In the genomic region with DNA sequence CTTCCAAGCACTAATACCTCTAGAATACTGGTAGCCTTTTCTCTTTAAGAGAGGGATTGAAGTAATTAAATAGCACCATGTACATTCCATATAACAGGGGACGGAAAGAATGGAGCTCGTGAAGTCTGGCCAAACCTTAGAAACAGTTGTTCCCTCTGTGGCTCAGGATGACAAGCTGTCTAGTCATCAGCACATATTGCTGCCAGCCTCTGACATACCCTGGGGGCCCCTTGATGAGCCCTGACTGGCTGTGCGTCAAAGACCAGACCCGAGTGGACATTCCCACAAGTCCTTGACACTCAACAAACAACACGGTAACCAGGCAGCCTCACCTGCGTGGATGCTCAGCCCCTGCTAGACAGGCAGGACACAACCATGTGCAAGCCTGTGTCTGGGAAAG, we compare ENCODE assay signal across 20 mouse cellular contexts. TPM values are rescaled to one million over a fixed set of nuclear protein-coding genes. Genes with fewer than 3 reads are reported as not detected.
A peak's percentile ranks its signal among the peaks of the same experiment; 100 is the strongest.
DNase-seq lines count a peak whose midpoint lies in the region; ATAC-seq and TF ChIP-seq lines count a peak whose summit lies in the region.
"Had no signal": no experiment of that assay in that cellular context is flagged by ENCODE, and none has a peak within 500 bp of the region (broad histone marks: within the 10 kb centered on the region; RNA-seq: fewer than 3 reads in every experiment).

No protein-coding gene starts in this region.

- H3K4me3 ChIP-seq in forebrain, embryonic 10.5 days = no peak overlapping the region
- H3K4me3 ChIP-seq in forebrain, embryonic 14.5 days (ENCODE audit: low read depth, low read length) = no peak overlapping the region
- H3K4me3 ChIP-seq in limb, embryonic 12.5 days (replicated peaks) = no peak overlapping the region
- H3K4me3 ChIP-seq in limb, embryonic 10.5 days = no peak overlapping the region
- no peak overlapping the region for H3K4me3 ChIP-seq in embryonic facial prominence, embryonic 14.5 days (ENCODE audit: low read depth, low read length)
- no peak overlapping the region for H3K4me3 ChIP-seq in stomach, postnatal 0 days (ENCODE audit: low read depth, low read length)
- H3K4me3 ChIP-seq: erythroblast, embryonic 14.5 days; heart, embryonic 13.5 days; lung, embryonic 15.5 days had no signal

- DNase-seq in forebrain, embryonic 10.5 days (ENCODE audit: extremely low spot score, low spot score) = no peak
- no peak for DNase-seq in forebrain, embryonic 14.5 days (ENCODE audit: low spot score)
- DNase-seq in limb, embryonic 10.5 days (ENCODE audit: low spot score) = no peak
- DNase-seq in embryonic facial prominence, embryonic 14.5 days (ENCODE audit: low spot score) = peak; percentile 46
- no peak for DNase-seq in embryo, embryonic 10.5 days (ENCODE audit: low spot score)
- DNase-seq in cerebellum, postnatal 36 days = no peak
- DNase-seq in stomach, postnatal 0 days (ENCODE audit: low spot score) = no peak
- DNase-seq: adrenal gland, adult 2 months; cerebellum, adult 9-10 months; heart, postnatal 36 days; kidney, adult 18-20 months; kidney, postnatal 10 days; left cerebral cortex, postnatal 4 days; retina, postnatal 1 day had no signal

- no peak for TF ChIP-seq CTCF in stomach, postnatal 0 days (IDR thresholded peaks at IDR 0.05; ENCODE audit: low read depth)

- no peak for TF ChIP-seq EP300 in stomach, postnatal 0 days (optimal IDR thresholded peaks at IDR 0.05)

- H3K27me3 ChIP-seq in forebrain, embryonic 10.5 days (ENCODE audit: poor library complexity, severe bottlenecking) = no peaks in the 10 kb centered on the region
- H3K27me3 ChIP-seq in forebrain, embryonic 14.5 days (replicated peaks; ENCODE audit: control insufficient read depth, insufficient read depth, low read length) = no peaks in the 10 kb centered on the region
- no peaks in the 10 kb centered on the region for H3K27me3 ChIP-seq in limb, embryonic 12.5 days
- H3K27me3 ChIP-seq in limb, embryonic 10.5 days (ENCODE audit: low read depth, poor library complexity, severe bottlenecking) = no peaks in the 10 kb centered on the region
- H3K27me3 ChIP-seq in embryonic facial prominence, embryonic 14.5 days (replicated peaks; ENCODE audit: control insufficient read depth, insufficient read depth, low read length) = no peaks in the 10 kb centered on the region
- H3K27me3 ChIP-seq in stomach, postnatal 0 days (ENCODE audit: control insufficient read depth, insufficient read depth, low read length) = no peaks in the 10 kb centered on the region
- H3K27me3 ChIP-seq: heart, embryonic 13.5 days; lung, embryonic 15.5 days had no signal

- WGBS in forebrain, embryonic 10.5 days = 79% methylated on average over 6 of the region's 6 CpGs
- 47% methylated on average over 6 of the region's 6 CpGs for WGBS in forebrain, embryonic 14.5 days
- WGBS in limb, embryonic 12.5 days = 73% methylated on average over 6 of the region's 6 CpGs
- 86% methylated on average over 6 of the region's 6 CpGs for WGBS in limb, embryonic 10.5 days
- WGBS in embryonic facial prominence, embryonic 14.5 days = 39% methylated on average over 6 of the region's 6 CpGs
- whole genome bisulfite sequencing in stomach, postnatal 0 days = 73% methylated on average over 6 of the region's 6 CpGs

- ATAC-seq in forebrain, embryonic 14.5 days = no peak
- no peak for ATAC-seq in limb, embryonic 12.5 days (ENCODE audit: insufficient number of reproducible peaks, insufficient read depth, low FRiP score, low TSS enrichment, low read depth)
- no peak for ATAC-seq in embryonic facial prominence, embryonic 14.5 days (ENCODE audit: low read depth)
- no peak for ATAC-seq in stomach, postnatal 0 days (ENCODE audit: low FRiP score, low TSS enrichment)
- ATAC-seq: midbrain, embryonic 16.5 days had no signal

- H3K9me3 ChIP-seq in forebrain, embryonic 10.5 days = no peaks in the 10 kb centered on the region
- no peaks in the 10 kb centered on the region for H3K9me3 ChIP-seq in forebrain, embryonic 14.5 days (replicated peaks; ENCODE audit: control insufficient read depth, low read length)
- no peaks in the 10 kb centered on the region for H3K9me3 ChIP-seq in limb, embryonic 12.5 days
- H3K9me3 ChIP-seq in limb, embryonic 10.5 days (replicated peaks) = no peaks in the 10 kb centered on the region
- H3K9me3 ChIP-seq in embryonic facial prominence, embryonic 14.5 days (ENCODE audit: control insufficient read depth, low read length) = no peaks in the 10 kb centered on the region
- no peaks in the 10 kb centered on the region for H3K9me3 ChIP-seq in stomach, postnatal 0 days (ENCODE audit: control insufficient read depth, low read length)
- H3K9me3 ChIP-seq: heart, embryonic 13.5 days; lung, embryonic 15.5 days had no signal

- peaks cover 68% of the 10 kb centered on the region for H3K36me3 ChIP-seq in forebrain, embryonic 10.5 days (replicated peaks)
- H3K36me3 ChIP-seq in forebrain, embryonic 14.5 days (ENCODE audit: control insufficient read depth, insufficient read depth, low read length) = peaks cover 38% of the 10 kb centered on the region
- peaks cover 80% of the 10 kb centered on the region for H3K36me3 ChIP-seq in limb, embryonic 12.5 days
- H3K36me3 ChIP-seq in limb, embryonic 10.5 days = peaks cover 69% of the 10 kb centered on the region
- H3K36me3 ChIP-seq in embryonic facial prominence, embryonic 14.5 days (ENCODE audit: control insufficient read depth, insufficient read depth, low read length) = peaks cover 37% of the 10 kb centered on the region
- H3K36me3 ChIP-seq in stomach, postnatal 0 days (ENCODE audit: control insufficient read depth, insufficient read depth, low read length) = no peaks in the 10 kb centered on the region

- peaks cover 18% of the 10 kb centered on the region for H3K4me1 ChIP-seq in forebrain, embryonic 10.5 days
- no peaks in the 10 kb centered on the region for H3K4me1 ChIP-seq in forebrain, embryonic 14.5 days (ENCODE audit: control insufficient read depth, insufficient read depth, low read length)
- peaks cover 17% of the 10 kb centered on the region for H3K4me1 ChIP-seq in limb, embryonic 12.5 days (replicated peaks)
- H3K4me1 ChIP-seq in limb, embryonic 10.5 days = peaks cover 6% of the 10 kb centered on the region
- H3K4me1 ChIP-seq in embryonic facial prominence, embryonic 14.5 days (ENCODE audit: control insufficient read depth, insufficient read depth, low read length) = peaks cover 40% of the 10 kb centered on the region
- H3K4me1 ChIP-seq in stomach, postnatal 0 days (replicated peaks; ENCODE audit: control insufficient read depth, insufficient read depth) = 0 out of 2 replicates have a peak, but pooled peaks cover 3% of the 10 kb centered on the region
- H3K4me1 ChIP-seq: lung, embryonic 15.5 days had no signal

- H3K4me2 ChIP-seq in forebrain, embryonic 14.5 days (ENCODE audit: low read length) = no peak overlapping the region
- H3K4me2 ChIP-seq in limb, embryonic 12.5 days = no peak overlapping the region
- no peak overlapping the region for H3K4me2 ChIP-seq in embryonic facial prominence, embryonic 14.5 days (ENCODE audit: low read depth, low read length)
- H3K4me2 ChIP-seq in stomach, postnatal 0 days (replicated peaks; ENCODE audit: low read depth) = no peak overlapping the region
- H3K4me2 ChIP-seq: heart, embryonic 13.5 days; lung, embryonic 15.5 days had no signal

- 0 out of 2 replicates have a peak overlapping the region, but pooled peaks have one; percentile 17 for H3K27ac ChIP-seq in forebrain, embryonic 10.5 days
- no peak overlapping the region for H3K27ac ChIP-seq in forebrain, embryonic 14.5 days (ENCODE audit: low read depth, low read length)
- 0 out of 2 replicates have a peak overlapping the region, but pooled peaks have one; percentile 9 for H3K27ac ChIP-seq in limb, embryonic 12.5 days
- H3K27ac ChIP-seq in limb, embryonic 10.5 days = no peak overlapping the region
- peak overlapping the region; percentile 42 for H3K27ac ChIP-seq in embryonic facial prominence, embryonic 14.5 days (replicated peaks; ENCODE audit: low read depth, low read length)
- no peak overlapping the region for H3K27ac ChIP-seq in stomach, postnatal 0 days (replicated peaks)
- H3K27ac ChIP-seq: heart, embryonic 13.5 days; liver, embryonic 14.5 days; lung, embryonic 15.5 days had no signal

- H3K9ac ChIP-seq in forebrain, embryonic 14.5 days (ENCODE audit: low read length) = no peak overlapping the region
- no peak overlapping the region for H3K9ac ChIP-seq in limb, embryonic 12.5 days (replicated peaks)
- H3K9ac ChIP-seq in embryonic facial prominence, embryonic 14.5 days (ENCODE audit: low read depth, low read length) = no peak overlapping the region
- no peak overlapping the region for H3K9ac ChIP-seq in stomach, postnatal 0 days (ENCODE audit: low read length)
- H3K9ac ChIP-seq: heart, embryonic 13.5 days; liver, embryonic 14.5 days; lung, embryonic 15.5 days had no signal

RNA-seq across cellular contexts. Expression of gene Prss38, which starts 36.6 kb away (rescaled TPM):
- not detected in 2 replicates for polyA plus RNA-seq in forebrain, embryonic 10.5 days (2016; fragmentation: Nextera tagmentation; extraction: Ambion mirVana)
- not detected in 2 replicates for polyA plus RNA-seq in forebrain, embryonic 14.5 days (2014; fragmentation: Nextera tagmentation; extraction: Ambion mirVana)
- 0.16 TPM in 1 of 2 replicates, not detected in the other for polyA plus RNA-seq in limb, embryonic 12.5 days (2016; fragmentation: Nextera tagmentation; extraction: Ambion mirVana)
- not detected in 2 replicates for polyA plus RNA-seq in limb, embryonic 10.5 days (2016; fragmentation: Nextera tagmentation; extraction: Ambion mirVana)
- polyA plus RNA-seq in embryonic facial prominence, embryonic 14.5 days (2014; fragmentation: Nextera tagmentation; extraction: Ambion mirVana) = not detected in 2 replicates
- 0.07 TPM in 1 of 2 replicates, not detected in the other for polyA plus RNA-seq in stomach, postnatal 0 days (2015; fragmentation: Nextera tagmentation; extraction: Ambion mirVana)
- polyA plus RNA-seq: adrenal gland, adult 2 months; erythroblast, embryonic 14.5 days; heart, embryonic 13.5 days; liver, embryonic 14.5 days; lung, embryonic 15.5 days; midbrain, embryonic 16.5 days had no signal

RNA-seq across cellular contexts. Expression of gene Jmjd4, which starts 37.8 kb away (rescaled TPM):
- 19.7 and 20.9 TPM in 2 replicates for polyA plus RNA-seq in forebrain, embryonic 10.5 days (2016; fragmentation: Nextera tagmentation; extraction: Ambion mirVana)
- polyA plus RNA-seq in forebrain, embryonic 14.5 days (2014; fragmentation: Nextera tagmentation; extraction: Ambion mirVana) = 12.0 and 12.4 TPM in 2 replicates
- 17.4 and 18.6 TPM in 2 replicates for polyA plus RNA-seq in limb, embryonic 12.5 days (2016; fragmentation: Nextera tagmentation; extraction: Ambion mirVana)
- polyA plus RNA-seq in limb, embryonic 10.5 days (2016; fragmentation: Nextera tagmentation; extraction: Ambion mirVana) = 16.8 and 21.8 TPM in 2 replicates
- polyA plus RNA-seq in embryonic facial prominence, embryonic 14.5 days (2014; fragmentation: Nextera tagmentation; extraction: Ambion mirVana) = 9.7 and 11.1 TPM in 2 replicates
- polyA plus RNA-seq in stomach, postnatal 0 days (2015; fragmentation: Nextera tagmentation; extraction: Ambion mirVana) = 5.4 and 5.5 TPM in 2 replicates

RNA-seq across cellular contexts. Expression of gene Snap47, which starts 38.9 kb away (rescaled TPM):
- polyA plus RNA-seq in forebrain, embryonic 10.5 days (2016; fragmentation: Nextera tagmentation; extraction: Ambion mirVana) = 111 and 114 TPM in 2 replicates
- polyA plus RNA-seq in forebrain, embryonic 14.5 days (2014; fragmentation: Nextera tagmentation; extraction: Ambion mirVana) = 428 and 481 TPM in 2 replicates
- 142 and 145 TPM in 2 replicates for polyA plus RNA-seq in limb, embryonic 12.5 days (2016; fragmentation: Nextera tagmentation; extraction: Ambion mirVana)
- 106 and 122 TPM in 2 replicates for polyA plus RNA-seq in limb, embryonic 10.5 days (2016; fragmentation: Nextera tagmentation; extraction: Ambion mirVana)
- 124 and 142 TPM in 2 replicates for polyA plus RNA-seq in embryonic facial prominence, embryonic 14.5 days (2014; fragmentation: Nextera tagmentation; extraction: Ambion mirVana)
- polyA plus RNA-seq in stomach, postnatal 0 days (2015; fragmentation: Nextera tagmentation; extraction: Ambion mirVana) = 50.6 and 51.9 TPM in 2 replicates

Comparison
In these comparisons a context has a peak if more than half of its experiments do, and no peak if none do; other contexts are left out.
1. H3K27ac ChIP-seq: peak in forebrain, embryonic 10.5 days (single experiment), limb, embryonic 12.5 days (single experiment) and embryonic facial prominence, embryonic 14.5 days (single experiment); none in forebrain, embryonic 14.5 days (single experiment), limb, embryonic 10.5 days (single experiment) and stomach, postnatal 0 days (single experiment).